Mouse (Mus musculus): ENCODE measurements around the gene Ppef1.

DNA sequence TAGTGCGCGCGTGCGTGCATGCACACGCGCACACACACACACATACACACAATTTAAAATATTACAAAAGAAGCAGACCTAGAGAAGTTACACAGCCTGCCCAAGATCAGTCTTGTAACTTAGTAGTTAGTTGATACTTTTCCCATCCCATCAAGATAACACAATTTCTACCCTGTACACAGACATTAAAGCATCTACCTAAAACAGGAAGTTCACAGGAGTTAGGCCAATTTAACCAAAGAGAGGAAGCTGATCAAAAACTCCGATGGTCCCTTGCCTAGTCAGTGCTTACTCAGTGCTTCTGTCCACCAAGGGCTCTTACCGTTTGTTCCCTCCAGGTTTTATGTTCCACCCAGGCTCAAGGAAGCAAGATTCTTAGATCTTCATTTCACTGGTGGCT, 15.2 kb upstream of the Ppef1 start:
- no peak for TF ChIP-seq CTCF (IDR thresholded peaks at IDR 0.05; ENCODE audit: low read depth, low read length)
- no peak for TF ChIP-seq GATA1 (IDR thresholded peaks at IDR 0.05; ENCODE audit: borderline replicate concordance, low read length)
